Mouse (Mus musculus): Measurements from ENCODE around the gene Slc22a4. TPM values are rescaled to one million over a fixed set of nuclear protein-coding genes. Genes with fewer than 3 reads are reported as not detected.

Gene Slc22a4
- total RNA-seq (2014; rRNA removed) (2.0 and 3.8 TPM in 2 replicates), polyA plus RNA-seq (2012; rRNA removed) (1.7 and 2.4 TPM in 2 replicates)

DNA sequence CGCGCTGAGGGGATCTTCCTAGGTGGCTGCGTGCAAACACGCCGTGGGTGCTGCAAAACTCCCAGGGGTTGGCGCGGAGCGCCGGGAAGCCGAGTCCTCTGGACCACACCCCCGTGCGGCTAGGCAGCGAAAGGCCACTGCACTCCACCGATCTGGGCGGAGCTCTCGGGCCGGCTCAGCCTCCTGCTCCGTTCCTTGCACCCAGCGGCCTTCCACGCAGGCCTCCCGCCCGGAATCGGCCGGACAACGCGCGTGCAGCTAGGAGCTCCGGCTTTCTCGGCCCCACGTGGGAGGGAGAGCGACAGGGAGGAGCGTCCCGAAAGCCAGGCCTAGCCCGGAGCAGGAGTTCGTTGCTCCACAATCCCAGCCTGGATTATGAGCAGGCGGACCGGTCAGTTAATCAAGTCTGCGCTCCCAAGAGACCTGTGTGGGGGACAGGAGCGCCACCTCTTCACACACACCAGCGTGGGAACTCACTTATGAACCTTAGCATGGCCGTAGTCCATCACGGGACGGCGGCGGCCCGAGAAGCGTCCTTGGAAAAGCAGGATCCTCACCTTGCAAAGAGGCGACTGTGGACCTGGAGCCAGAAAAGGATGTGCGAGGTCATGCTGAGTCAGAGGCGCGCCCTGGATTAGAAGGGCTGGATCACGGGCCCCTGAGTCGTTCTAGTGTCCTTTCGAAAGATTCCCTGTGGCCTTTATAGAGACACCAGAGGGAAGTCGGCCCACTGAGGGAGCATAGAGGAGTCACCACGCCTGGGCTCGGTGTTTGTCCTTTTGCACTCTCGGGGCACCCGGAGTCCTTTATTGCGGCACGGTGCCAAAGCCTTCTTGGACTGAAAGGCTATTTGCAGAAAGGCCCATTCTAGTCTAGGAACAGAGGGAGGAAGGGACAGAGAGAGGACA lies at the start of gene Slc22a4:
Slc22a4 (minus strand) TSS at position 47 of the 908 bp plus-strand sequence.
- WGBS: under 1% methylated on average over 61 of the region's 61 CpGs
- no peaks in the 10 kb centered on the region for H3K27me3 ChIP-seq (ENCODE audit: control insufficient read depth, insufficient read depth, low read length)
- peak; percentile 94 for DNase-seq (ENCODE audit: extremely low read depth, low read depth, low spot score)
- peaks cover 9% of the 10 kb centered on the region; the same call in 1 of the 2 replicates for H3K79me2 ChIP-seq (ENCODE audit: control insufficient read depth, insufficient read depth, low read length)
- peak; percentile 37; the same call in 1 of the 2 replicates for TF ChIP-seq CTCF (IDR thresholded peaks at IDR 0.05; ENCODE audit: low read depth, low read length)
- peak; percentile 51; the same call in 1 of the 2 replicates for TF ChIP-seq POLR2A (IDR thresholded peaks at IDR 0.05; ENCODE audit: extremely low read depth, insufficient read depth, low read length)
- peak within 1 kb of the TSS; percentile 85 for H3K9ac ChIP-seq (ENCODE audit: low read depth, low read length)
- H3K4me3 ChIP-seq (ENCODE audit: insufficient read depth, low read depth, low read length): peak within 1 kb of the TSS; percentile 83
- H3K36me3 ChIP-seq (ENCODE audit: control insufficient read depth, insufficient read depth, low read length): no peaks in the 10 kb centered on the region
- H3K27ac ChIP-seq (replicated peaks; ENCODE audit: insufficient read depth, low read depth, low read length): peak within 1 kb of the TSS; percentile 89
- peaks cover 9% of the 10 kb centered on the region for H3K4me1 ChIP-seq (ENCODE audit: control insufficient read depth, insufficient read depth, low read length)

DNA sequence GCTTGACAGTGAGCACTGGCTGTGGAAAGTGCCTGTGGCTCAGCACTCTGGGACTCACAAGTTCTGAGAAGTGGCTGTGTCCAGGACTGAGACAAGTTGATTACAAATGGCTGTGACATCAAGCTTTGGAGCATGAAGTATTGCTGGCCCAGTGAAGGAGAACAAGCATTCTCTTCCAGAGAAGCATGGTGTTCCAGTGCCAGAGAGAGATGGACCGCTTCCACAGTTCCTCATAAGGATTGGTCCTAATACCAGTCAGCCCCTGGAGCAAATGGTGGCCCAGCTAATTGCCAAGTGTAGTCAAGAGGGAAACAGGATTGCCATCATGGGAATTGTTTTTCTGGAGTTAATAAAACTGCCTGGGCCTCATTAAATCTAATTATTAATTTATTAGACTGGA lies 48.2 kb upstream of the Slc22a4 start:
- WGBS: 92% methylated on average over 1 of the region's 1 CpGs

DNA sequence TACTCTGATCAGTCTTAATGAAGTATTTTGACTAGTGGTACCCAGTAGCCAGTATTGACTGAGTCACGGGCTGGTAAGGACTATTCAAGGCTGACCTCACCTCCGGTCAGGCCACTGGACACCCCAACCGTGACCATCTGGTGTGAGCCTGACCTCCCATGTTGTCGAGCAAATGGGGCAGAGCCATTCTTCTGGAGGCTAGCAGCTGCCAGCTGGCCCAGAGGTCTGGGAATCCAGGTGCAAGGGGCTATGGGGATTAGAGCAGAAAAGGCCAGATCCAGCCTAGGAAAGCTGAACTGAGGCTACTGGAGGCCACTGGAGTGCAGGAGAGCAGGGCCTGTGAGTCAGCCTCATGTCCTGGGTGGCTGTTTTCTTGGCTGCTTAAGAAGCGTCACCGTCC lies 47.5 kb upstream of the Slc22a4 start:
- Histone ChIP-seq H3K27me3 (ENCODE audit: control insufficient read depth, insufficient read depth, low read length) (no peaks in the 10 kb centered on the region), H3K27ac (replicated peaks; ENCODE audit: insufficient read depth, low read depth, low read length) (no peak overlapping the region), H3K79me2 (ENCODE audit: control insufficient read depth, insufficient read depth, low read length) (no peaks in the 10 kb centered on the region), H3K4me3 (ENCODE audit: insufficient read depth, low read depth, low read length) (no peak overlapping the region), H3K36me3 (ENCODE audit: control insufficient read depth, insufficient read depth, low read length) (no peaks in the 10 kb centered on the region), H3K4me1 (ENCODE audit: control insufficient read depth, insufficient read depth, low read length) (no peaks in the 10 kb centered on the region), H3K9ac (ENCODE audit: low read depth, low read length) (no peak overlapping the region)
- 87% methylated on average over 6 of the region's 6 CpGs for WGBS
- DNase-seq (ENCODE audit: extremely low read depth, low read depth, low spot score): no peak
- TF ChIP-seq CTCF (IDR thresholded peaks at IDR 0.05; ENCODE audit: low read depth, low read length) (no peak), POLR2A (IDR thresholded peaks at IDR 0.05; ENCODE audit: extremely low read depth, insufficient read depth, low read length) (no peak)

More for the DNA sequence above, 48.2 kb upstream of the Slc22a4 start:
- no peak for DNase-seq (ENCODE audit: extremely low read depth, low read depth, low spot score)
- Histone ChIP-seq H3K27ac (replicated peaks; ENCODE audit: insufficient read depth, low read depth, low read length) (no peak overlapping the region), H3K4me1 (ENCODE audit: control insufficient read depth, insufficient read depth, low read length) (no peaks in the 10 kb centered on the region), H3K9ac (ENCODE audit: low read depth, low read length) (no peak overlapping the region), H3K79me2 (ENCODE audit: control insufficient read depth, insufficient read depth, low read length) (no peaks in the 10 kb centered on the region), H3K4me3 (ENCODE audit: insufficient read depth, low read depth, low read length) (no peak overlapping the region), H3K27me3 (ENCODE audit: control insufficient read depth, insufficient read depth, low read length) (no peaks in the 10 kb centered on the region), H3K36me3 (ENCODE audit: control insufficient read depth, insufficient read depth, low read length) (no peaks in the 10 kb centered on the region)
- TF ChIP-seq POLR2A (IDR thresholded peaks at IDR 0.05; ENCODE audit: extremely low read depth, insufficient read depth, low read length) (no peak), CTCF (IDR thresholded peaks at IDR 0.05; ENCODE audit: low read depth, low read length) (no peak)

DNA sequence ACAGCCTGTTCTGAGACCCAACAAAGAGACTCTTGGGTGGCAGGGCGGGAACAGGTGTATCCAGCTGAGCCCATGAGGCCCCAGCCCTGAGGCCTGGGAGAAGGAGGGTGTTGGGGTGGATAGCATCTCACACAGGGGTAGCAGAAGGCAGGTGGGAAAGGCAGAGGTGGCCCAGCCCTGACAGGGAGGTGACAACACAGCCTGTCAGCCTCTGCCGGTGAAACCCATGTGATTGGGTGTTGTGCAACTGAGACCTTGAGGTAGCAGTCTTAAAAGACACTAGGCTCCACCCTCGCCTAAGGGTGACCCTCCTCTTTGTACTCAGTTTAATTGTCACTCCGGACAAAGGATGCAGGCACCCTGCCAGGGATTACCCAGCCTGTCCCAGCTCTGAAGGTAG lies 45.4 kb upstream of the Slc22a4 start:
- Histone ChIP-seq H3K4me1 (ENCODE audit: control insufficient read depth, insufficient read depth, low read length) (no peaks in the 10 kb centered on the region), H3K4me3 (ENCODE audit: insufficient read depth, low read depth, low read length) (no peak overlapping the region), H3K9ac (ENCODE audit: low read depth, low read length) (no peak overlapping the region), H3K27me3 (ENCODE audit: control insufficient read depth, insufficient read depth, low read length) (no peaks in the 10 kb centered on the region; the same call in 1 of the 2 replicates), H3K36me3 (ENCODE audit: control insufficient read depth, insufficient read depth, low read length) (no peaks in the 10 kb centered on the region), H3K79me2 (ENCODE audit: control insufficient read depth, insufficient read depth, low read length) (no peaks in the 10 kb centered on the region), H3K27ac (replicated peaks; ENCODE audit: insufficient read depth, low read depth, low read length) (no peak overlapping the region)
- 54% methylated on average over 4 of the region's 4 CpGs for WGBS
- TF ChIP-seq POLR2A (IDR thresholded peaks at IDR 0.05; ENCODE audit: extremely low read depth, insufficient read depth, low read length) (no peak), CTCF (IDR thresholded peaks at IDR 0.05; ENCODE audit: low read depth, low read length) (no peak)
- DNase-seq (ENCODE audit: extremely low read depth, low read depth, low spot score): no peak

DNA sequence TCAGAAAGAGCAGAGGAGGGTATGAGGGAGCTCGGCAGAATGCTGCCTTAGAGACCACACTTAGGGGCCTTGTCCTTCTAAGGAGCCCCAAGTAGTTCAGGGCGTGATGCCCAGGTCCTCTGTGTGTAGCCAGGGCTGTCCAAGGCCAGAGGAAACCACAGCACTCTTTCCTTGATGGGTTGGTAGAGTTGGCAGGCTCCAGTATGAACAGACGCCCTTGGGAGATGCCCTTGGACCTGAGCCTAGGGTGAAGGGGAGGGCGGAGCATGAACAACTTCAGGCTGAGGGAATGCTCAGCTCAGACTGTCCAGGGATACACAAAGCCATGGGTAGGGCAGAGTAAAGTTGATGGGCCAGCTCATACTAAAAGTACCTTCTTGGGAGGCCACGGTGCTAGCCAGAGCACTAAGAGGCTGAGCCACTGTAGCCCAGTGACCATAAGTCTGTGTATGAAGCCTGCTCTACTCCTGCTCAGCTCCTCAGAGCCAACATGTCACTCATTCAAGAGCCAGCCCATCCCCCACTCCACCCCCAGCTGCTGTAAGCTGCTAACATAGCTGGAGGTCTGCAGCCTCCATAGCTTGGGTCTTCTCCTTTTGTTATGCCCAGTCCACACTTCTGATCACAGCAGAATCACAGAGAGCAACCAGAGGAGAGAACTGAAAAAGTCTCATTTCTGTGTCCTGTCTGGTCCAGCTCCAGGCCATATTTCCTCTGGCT lies 44.0 kb upstream of the Slc22a4 start:
- no peak overlapping the region for H3K27ac ChIP-seq (replicated peaks; ENCODE audit: insufficient read depth, low read depth, low read length)
- no peaks in the 10 kb centered on the region for H3K36me3 ChIP-seq (ENCODE audit: control insufficient read depth, insufficient read depth, low read length)
- H3K4me1 ChIP-seq (ENCODE audit: control insufficient read depth, insufficient read depth, low read length): no peaks in the 10 kb centered on the region
- no peak for TF ChIP-seq POLR2A (IDR thresholded peaks at IDR 0.05; ENCODE audit: extremely low read depth, insufficient read depth, low read length)
- no peak for TF ChIP-seq CTCF (IDR thresholded peaks at IDR 0.05; ENCODE audit: low read depth, low read length)
- WGBS: 86% methylated on average over 5 of the region's 5 CpGs
- H3K27me3 ChIP-seq (ENCODE audit: control insufficient read depth, insufficient read depth, low read length): no peaks in the 10 kb centered on the region; the same call in 1 of the 2 replicates
- no peaks in the 10 kb centered on the region for H3K79me2 ChIP-seq (ENCODE audit: control insufficient read depth, insufficient read depth, low read length)
- no peak overlapping the region for H3K9ac ChIP-seq (ENCODE audit: low read depth, low read length)
- H3K4me3 ChIP-seq (ENCODE audit: insufficient read depth, low read depth, low read length): no peak overlapping the region
- DNase-seq (ENCODE audit: extremely low read depth, low read depth, low spot score): no peak

Data from liver, adult 2 months (tissue).